Mouse (Mus musculus) cerebellum, adult 18-20 months (tissue): ENCODE results near the gene Atp6ap1l.

Experiments used
- DNase-seq, 2 experiments: peaks; one replicate each; pipeline ENCODE4 v3.0.0; 2021

Atp6ap1l gene

DNA sequence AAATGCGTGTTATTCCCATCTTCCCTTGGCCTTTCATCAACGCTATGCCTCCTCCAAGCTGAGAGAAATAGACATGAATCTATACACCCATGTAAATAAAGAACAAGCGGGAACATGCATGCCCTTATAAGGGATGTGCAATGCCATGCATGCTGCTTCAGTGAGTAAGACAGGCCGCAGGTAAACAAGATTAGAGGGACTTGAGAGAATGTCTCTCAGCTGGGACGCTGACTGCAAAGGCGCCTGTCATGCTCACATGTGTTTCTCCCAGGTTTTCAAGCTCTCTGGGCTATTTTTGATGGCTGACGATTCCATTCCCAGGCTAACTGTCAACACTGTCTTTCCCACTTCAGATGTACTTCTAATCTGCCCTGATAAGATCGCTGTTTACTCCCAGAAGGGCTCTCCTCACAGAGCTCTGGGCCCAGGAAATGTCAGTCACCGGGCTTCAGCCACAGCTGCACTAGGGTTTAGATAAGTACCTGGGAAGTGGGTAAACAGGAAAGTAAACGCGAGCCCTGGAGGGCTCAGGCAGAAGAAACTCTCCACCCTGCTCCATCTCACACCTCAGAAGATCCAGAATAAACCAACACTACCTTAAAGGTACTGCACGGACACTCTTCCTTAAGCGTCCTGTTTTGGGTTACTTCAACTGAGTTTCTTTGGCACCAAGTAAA is 19.2 kb downstream of the Atp6ap1l start:
- no peak for DNase-seq

DNA sequence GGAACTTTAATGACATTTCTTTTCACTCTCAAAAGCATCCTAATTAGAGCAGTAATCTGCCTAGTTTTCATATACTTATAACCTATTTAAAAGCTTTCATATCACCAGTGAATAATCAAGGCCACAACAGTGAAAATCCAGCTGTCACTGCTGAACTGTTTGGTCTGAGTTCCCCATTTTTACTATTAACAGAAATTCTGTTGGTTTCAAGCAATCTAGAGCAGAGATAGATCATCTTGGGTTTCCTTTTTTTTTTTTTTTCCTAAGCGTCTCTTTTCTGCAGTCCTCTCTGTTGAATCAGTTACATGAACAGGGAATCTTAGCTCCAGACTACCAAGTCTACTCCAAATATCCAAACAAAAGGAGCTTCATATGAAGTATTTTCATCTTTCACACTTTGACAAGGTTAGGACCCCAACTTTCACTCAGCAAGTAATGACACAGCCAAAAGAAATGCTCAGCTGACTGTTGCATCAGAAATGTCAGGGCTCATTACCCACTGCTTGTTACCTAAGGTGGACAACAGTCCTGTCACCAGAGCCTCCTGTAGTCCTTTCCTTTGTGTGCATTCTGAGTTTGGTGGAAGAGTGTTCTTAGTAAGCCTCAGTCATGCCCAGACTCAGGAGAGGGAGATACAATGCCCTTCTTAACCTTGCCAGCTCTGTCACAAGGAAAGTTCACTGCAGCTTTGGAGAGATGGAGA is 23.3 kb downstream of the Atp6ap1l start:
- no peak for DNase-seq

DNA sequence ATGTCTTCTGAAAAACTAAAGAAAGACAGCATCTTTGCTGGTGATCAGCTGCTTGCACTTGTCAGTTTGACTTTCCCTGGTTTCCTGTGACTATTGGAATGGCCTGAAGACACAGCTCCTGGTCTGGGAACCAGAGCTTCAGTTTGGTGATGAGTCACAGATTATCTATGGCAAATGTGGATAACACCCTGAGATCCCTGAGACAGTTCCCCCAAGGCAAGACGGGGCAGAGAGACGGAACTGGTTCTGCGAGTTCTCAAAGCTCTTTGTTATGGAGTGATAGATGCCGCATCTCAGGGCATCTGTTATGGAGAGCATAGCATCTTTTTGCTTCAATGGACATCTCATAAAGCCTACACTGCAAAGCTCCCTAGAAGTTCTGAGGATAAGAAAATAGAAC is 33.6 kb downstream of the Atp6ap1l start:
- DNase-seq: no peak

DNA sequence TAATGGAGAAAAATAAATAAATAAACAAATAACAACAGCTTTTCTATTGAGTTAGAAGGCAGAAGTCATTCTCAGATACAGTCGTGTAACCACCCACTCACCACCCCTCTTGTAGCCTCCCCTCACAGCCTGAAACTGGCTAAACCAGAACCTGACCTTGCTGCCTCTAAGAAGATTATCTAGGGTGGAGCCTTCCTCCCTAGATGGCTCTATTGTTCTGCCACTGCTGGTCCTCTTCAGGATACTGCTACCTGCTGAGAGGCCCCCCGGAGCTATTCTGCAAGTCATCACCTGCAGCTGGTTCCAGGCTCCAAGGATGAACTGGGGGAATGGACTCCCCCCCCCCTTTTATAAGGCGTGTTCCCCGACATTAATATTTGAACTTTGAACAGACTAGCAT is 36.0 kb downstream of the Atp6ap1l start:
- DNase-seq: no peak

DNA sequence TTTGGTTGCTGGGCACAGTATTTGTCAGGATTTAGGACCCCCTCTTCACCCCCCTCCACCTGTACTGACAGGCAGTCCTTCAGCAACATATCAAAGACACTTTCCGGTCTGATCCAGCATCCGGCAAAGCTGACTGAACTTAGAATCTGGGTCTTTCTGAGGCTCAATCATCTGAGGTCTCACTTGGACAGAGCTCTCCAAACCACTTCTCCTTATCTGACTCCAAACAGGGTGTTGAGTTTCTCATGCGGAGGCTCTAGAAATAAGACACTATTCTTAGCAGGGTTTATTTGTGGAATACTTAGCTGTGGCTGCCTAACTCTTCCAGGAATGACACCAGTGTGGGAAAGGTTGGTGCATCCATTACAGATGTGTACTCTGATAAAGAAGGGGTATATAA is 43.0 kb downstream of the Atp6ap1l start:
- DNase-seq: no peak

DNA sequence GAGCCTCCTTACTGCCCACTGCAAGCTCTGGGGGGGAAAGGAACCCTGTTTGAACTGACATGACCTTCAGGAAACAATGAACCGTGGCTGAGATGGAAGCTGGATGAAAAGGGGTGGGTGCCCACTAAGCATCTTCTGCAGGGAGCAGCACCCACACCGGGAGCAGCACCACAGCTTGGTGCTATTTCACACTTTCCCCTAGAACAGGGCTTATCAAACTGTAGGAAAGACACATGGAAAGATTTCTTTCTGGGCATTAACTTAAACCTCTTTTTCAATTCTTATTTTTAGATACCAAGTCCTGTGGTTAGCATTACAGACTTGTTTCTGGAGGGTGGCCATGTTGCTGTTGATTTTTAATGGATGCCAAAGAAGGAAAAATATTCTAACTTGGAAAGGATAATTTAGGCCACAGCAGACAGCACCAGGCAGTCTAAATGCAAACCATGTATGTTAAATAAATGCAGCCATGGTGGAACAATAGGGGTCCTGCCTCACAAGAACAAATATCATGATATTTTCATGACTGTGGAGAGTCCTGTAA is 44.2 kb downstream of the Atp6ap1l start:
- no peak for DNase-seq

DNA sequence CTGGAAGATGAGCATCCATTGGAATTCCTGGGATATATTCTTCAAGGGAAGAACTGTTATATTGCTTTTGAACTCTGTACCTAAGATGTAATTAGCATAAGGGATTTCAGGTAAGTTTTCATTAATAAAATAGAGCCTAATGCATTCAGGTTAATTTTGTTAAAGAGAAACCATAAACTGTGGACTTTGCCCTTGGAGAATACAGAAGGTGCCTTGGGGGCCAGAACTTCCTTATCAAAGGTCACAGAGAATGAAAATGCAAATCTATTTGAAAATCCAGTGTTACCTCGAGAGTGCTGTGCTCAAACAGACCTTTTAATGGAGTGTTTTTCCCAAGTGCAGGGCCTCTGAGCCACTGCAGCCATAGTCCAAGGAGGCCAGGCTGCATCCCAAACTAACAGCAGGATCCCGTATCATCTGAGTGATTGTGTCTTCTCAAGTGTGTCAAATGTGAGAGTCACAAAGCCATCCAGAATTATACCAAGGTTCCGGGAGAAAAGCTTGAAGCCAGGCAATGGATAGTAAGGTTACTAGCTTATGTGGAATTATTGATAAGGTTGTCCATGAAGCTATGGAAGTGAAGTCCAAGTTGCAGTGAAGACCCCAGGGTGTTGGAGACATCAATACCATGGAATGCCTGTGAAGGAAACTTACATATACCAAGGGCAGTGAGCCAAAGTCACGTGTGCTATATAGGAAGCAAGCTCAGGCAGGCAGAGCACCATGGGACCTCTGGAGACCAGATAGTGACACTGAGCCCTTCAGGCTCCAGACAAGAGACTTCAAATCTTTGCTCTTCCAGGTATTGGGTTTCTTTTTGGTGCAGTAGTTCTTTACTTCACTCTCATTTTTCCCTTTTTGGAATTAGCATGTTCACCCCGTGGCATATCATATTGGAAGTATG is 52.2 kb downstream of the Atp6ap1l start:
- no peak for DNase-seq

DNA sequence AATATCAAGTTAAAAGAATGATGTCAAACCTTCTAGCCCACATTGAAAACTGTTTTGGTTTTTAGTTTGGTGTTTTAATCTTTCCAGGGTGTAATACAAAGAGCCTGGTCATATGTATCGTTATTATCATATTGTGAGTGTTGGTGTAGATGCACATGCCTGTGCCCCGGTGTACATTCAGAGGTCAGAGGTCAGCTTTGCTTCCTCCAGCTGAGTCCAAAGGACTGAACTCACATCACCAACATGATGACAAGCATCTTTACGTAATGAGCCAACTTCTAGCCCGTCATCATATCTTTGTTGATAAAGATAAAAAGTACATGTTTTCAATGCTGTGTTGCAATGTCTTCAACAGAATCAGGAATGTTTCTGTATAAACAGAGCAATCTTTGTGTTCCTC is 53.4 kb downstream of the Atp6ap1l start:
- DNase-seq: no peak

DNA sequence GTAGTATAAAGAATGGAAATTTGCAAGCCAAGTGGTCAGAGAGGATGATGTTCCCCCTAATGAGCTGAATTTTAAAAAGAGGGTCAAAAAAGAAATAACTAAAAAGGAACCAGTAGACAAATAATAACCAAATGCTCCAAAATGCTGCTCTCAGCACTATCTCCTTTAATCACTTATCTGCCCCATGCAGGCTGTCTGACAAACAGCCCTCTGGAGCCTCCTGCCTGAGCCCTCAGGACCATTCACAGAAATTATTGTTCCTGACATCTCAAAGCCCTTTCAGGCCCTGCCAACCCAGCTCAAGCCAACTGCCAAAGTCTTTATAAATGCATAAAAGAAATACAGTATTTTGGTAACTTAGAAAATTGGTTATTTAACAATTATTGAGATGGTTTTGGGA is 61.0 kb downstream of the Atp6ap1l start:
- no peak for DNase-seq

DNA sequence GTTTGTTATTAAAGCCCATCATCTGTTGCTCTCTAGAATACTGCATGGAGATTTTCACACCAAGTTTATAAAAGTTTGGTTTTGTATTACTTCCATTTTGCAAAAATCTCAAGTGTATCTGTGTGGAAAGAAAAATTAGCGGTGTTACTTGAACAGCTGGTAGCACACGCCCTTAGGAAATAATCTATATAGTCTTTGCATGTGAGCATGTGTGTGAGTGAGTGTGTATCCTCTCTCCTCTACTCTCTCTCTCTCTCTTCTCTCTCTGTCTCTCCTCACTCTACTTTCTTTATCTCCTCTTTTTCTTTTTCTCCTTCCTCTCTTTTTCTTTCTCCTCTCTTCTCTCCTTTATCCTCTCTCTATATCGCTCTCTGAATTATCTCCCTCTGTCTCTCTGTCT is 61.7 kb downstream of the Atp6ap1l start:
- no peak for DNase-seq

DNA sequence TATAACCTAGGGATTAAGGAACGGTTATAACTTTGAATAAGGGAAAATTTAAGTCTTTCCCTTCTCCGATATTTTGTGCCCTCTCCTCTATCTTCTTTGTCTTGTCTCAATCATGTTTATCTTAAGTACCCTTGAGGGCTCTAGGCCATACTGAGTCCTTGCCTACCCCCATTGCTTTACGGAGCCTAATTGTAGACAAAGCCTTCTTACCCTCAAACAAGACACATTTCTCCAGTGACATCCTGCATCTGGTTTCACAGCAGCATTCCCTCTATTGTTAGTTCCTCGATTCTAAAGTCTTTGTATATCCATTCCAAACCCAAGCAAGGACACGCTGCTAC is 64.0 kb downstream of the Atp6ap1l start:
- no peak for DNase-seq

DNA sequence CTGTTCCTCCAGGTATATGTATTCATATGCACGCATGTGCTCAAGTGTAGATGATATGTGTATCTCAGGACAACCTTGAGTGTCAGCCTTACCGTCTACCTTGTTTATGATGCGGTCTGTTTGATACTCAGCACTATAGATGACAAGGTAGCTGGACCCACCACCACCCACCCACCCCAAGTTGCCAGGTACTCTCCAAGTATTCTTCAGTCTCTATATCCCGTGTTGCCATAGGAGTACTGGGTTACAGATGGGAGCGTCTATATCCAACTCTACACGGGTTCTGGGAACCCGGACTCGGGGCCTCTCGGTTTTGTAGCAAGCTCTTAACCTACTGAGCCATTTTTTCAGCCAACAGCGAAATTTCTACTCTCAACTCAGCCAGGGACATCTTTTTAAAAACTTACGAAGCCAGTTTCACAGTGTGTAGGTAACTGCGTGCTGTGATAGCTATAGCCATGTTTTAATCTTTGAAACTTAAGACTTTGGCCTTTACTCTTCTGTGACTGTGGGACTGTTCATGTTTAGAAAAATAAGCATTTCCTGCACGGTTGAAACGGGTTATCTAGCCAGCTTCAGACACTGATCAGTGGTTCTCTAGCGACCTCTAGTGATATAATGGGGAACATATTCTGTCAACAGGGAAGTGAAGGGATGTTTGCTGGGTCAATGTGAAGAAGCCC is 64.5 kb downstream of the Atp6ap1l start:
- peak in 1 of 2 experiments; percentile 6 for DNase-seq

DNA sequence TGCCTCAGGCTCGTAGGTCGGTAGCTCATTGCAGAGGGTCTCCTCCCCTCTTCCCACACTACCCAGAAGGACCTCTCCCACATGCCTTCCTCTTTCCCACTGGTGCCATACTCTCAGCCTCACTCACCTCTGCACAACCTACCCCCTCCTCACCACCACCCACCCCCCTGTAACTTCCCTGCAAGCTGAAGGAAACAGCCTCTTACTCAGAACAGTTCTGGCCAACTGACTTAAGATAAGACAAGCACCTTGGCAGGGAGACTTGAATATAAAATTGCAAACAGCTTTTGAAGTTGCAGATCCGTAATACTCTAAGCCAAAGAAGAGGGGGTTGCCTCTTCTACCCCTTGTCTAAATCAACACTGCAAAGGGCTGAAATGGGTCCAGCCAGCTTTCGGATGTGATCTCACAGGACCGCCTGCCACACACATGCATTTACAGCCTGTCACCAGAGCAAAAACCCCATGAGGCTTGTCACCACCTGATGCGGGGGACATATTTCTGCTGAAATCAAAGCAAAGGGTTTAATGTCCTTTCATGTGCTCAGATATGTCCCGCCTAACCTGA is 71.4 kb downstream of the Atp6ap1l start:
- DNase-seq: no peak
